Mouse (Mus musculus): ENCODE data around the gene Nptn. TPM values are rescaled to one million over a fixed set of nuclear protein-coding genes. Genes with fewer than 3 reads are reported as not detected.
"Not testable (repeated sequence)": the region's sequence is repeated elsewhere in the genome, so short reads cannot be mapped to it uniquely, and the experiment has no call there.

Nptn gene
- total RNA-seq, 2 experiments from 2014 or later, result 155 to 177 TPM

- no peak for DNase-seq
- intact Hi-C loops (cut with DNase I), result no loop called here
Observed at GRCm38 (mm10) chr9:58557457-58558455, 24.3 kb upstream of the Nptn start.

GRCm38 (mm10) chr9:58560211-58560610 is 21.8 kb upstream of the Nptn start:
- intact Hi-C loops (cut with DNase I), result no loop called here
- no peak for DNase-seq

- DNase-seq; intact Hi-C loops (cut with DNase I): not testable (repeated sequence)
Observed at GRCm38 (mm10) chr9:58565945-58566344, 16.1 kb upstream of the Nptn start.

GRCm38 (mm10) chr9:58567682-58568081 is 14.4 kb upstream of the Nptn start:
- DNase-seq, result no peak
- intact Hi-C loops (cut with DNase I), result no loop called here

- intact Hi-C loops (cut with DNase I), result no loop called here
- DNase-seq, result no peak
Observed at GRCm38 (mm10) chr9:58571001-58571400, 11.0 kb upstream of the Nptn start.

- intact Hi-C loops (cut with DNase I), result loop anchor here (1.0 to 5.0 kb wide), 3 partner anchors 38 to 299 kb away; no protein-coding TSS in a partner anchor
- peak; percentile 86 to 94 for DNase-seq
Observed at GRCm38 (mm10) chr9:58578669-58579068, 3.4 kb upstream of the Nptn start.

- not testable (repeated sequence) for DNase-seq
- intact Hi-C loops (cut with DNase I), result loop anchor here (5.0 kb wide), 1 partner anchor 42 kb away; no protein-coding TSS in a partner anchor
Observed at GRCm38 (mm10) chr9:58580453-58581195, 1.4 kb upstream of the Nptn start.

GRCm38 (mm10) chr9:58581283-58581930 is 633 bp upstream of the Nptn start:
- DNase-seq, result no peak
- intact Hi-C loops (cut with DNase I), result loop anchor here (5.0 kb wide), 1 partner anchor 41 kb away; no protein-coding TSS in a partner anchor

- DNase-seq, result peak in 1 of 2 experiments; percentile 41
- intact Hi-C loops (cut with DNase I), result loop anchor here (5.0 kb wide), 1 partner anchor 40 kb away; no protein-coding TSS in a partner anchor
Observed at GRCm38 (mm10) chr9:58582581-58583266, 684 bp downstream of the Nptn start.

- DNase-seq, result peak in 1 of 2 experiments; percentile 17
- intact Hi-C loops (cut with DNase I), result loop anchor here (5.0 kb wide), 1 partner anchor 39 kb away; no protein-coding TSS in a partner anchor
Observed at GRCm38 (mm10) chr9:58583267-58583641, 1.2 kb downstream of the Nptn start.

- no peak for DNase-seq
- intact Hi-C loops (cut with DNase I), result loop anchor here (5.0 kb wide), 1 partner anchor 38 kb away; no protein-coding TSS in a partner anchor
Observed at GRCm38 (mm10) chr9:58584323-58584722, 2.3 kb downstream of the Nptn start.

GRCm38 (mm10) chr9:58588657-58589056 is 6.6 kb downstream of the Nptn start:
- no peak for DNase-seq
- intact Hi-C loops (cut with DNase I), result no loop called here

- intact Hi-C loops (cut with DNase I), result no loop called here
- no peak for DNase-seq
Observed at GRCm38 (mm10) chr9:58595313-58595712, 13.3 kb downstream of the Nptn start.

GRCm38 (mm10) chr9:58613790-58614189 is 31.8 kb downstream of the Nptn start:
- no peak for DNase-seq
- intact Hi-C loops (cut with DNase I), result no loop called here

- intact Hi-C loops (cut with DNase I), result no loop called here
- no peak for DNase-seq
Observed at GRCm38 (mm10) chr9:58615064-58615938, 33.3 kb downstream of the Nptn start.

- intact Hi-C loops (cut with DNase I), result loop anchor here (5.0 kb wide), 1 partner anchor 41 kb away; the partner anchor contains the start of gene Nptn
- no peak for DNase-seq
Observed at GRCm38 (mm10) chr9:58623009-58623408, 41.0 kb downstream of the Nptn start.

GRCm38 (mm10) chr9:58627197-58627596 is 45.2 kb downstream of the Nptn start:
- DNase-seq, result no peak
- intact Hi-C loops (cut with DNase I), result no loop called here

- intact Hi-C loops (cut with DNase I), result no loop called here
- no peak for DNase-seq
Observed at GRCm38 (mm10) chr9:58630441-58630840, 48.4 kb downstream of the Nptn start.
